Mouse (Mus musculus): ENCODE measurements around the gene Gm10647.

DNA sequence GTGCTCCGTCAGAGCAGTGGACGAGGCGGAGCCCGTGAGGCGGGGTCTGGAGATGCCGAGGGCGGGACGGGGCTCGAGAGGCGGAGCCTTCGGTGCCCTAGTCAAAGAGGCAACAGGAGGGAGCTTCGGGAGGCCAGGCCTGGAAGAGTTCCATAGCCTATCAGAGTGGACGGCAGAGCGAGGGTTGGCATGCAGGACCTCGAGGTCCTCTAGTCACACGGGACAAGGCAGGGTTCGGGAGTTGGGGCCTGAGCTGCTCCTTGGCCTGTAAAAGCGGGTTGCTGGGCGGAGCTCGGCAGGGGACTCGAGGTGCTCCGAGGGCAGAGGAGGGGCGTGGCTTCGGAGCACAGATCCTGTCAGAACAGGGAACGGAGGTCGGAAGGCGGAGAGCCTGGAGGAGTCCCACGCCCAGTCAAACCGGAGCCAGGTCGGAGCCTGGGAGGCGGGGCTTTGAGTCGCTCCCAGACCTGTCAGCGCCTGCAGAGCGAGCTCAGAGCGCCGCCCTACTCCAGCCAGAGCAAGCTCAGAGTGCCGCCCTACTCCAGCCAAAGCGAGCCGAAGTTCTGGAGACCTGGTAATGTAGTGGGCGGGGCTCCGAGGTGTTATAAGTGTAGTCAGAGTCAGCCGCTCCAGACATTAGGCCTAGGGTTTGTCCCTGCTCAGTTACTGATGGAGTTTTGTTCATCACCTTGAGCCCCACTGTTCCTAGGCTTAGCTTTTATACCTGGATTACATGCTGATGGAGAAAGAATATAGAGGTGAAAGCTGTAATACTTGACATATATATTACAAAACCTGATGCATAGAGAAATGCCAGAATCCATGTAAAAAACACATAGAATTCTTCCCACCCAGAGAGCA lies 1.1 kb upstream of the Gm10647 start, which contains the start of gene Aph1b:
- TF ChIP-seq CTCF (IDR thresholded peaks at IDR 0.05; ENCODE audit: extremely low read depth, insufficient read depth, low read length) (no peak), POLR2A (IDR thresholded peaks at IDR 0.05; ENCODE audit: extremely low read depth, insufficient read depth, low read length) (0 out of 2 replicates have a peak, but pooled peaks have one; percentile 23)

Measured in cortical plate, adult 2 months (tissue).